Mouse (Mus musculus) kidney, embryonic 14.5 days (tissue): Measurements from ENCODE around the gene Abcc4. TPM values are rescaled to one million over a fixed set of nuclear protein-coding genes. Genes with fewer than 3 reads are reported as not detected.

Experiments
- microRNA-seq: library from miRNA; unstranded; fragments of <30 nt; microRNA quantifications from one replicate; pipeline ENCODE4, GENCODE M21; 2016
- polyA plus RNA-seq: library from polyadenylated mRNA; unstranded; fragments of >200 nt; fragmentation: Nextera tagmentation; extraction: Ambion mirVana; gene quantifications from 2 replicates; pipeline ENCODE4 v1.2.1, GENCODE M21; 2014

Gene Abcc4
- polyA plus RNA-seq, 1 experiment from 2014 or later: 12.2 TPM

Small RNAs within 50 kb of the gene (microRNA-seq; reads per million reads assigned to microRNA genes)
- not detected for gene Mir6391

Other genes starting within 250 kb of the Abcc4 start
- 7.3 and 12.2 TPM in 2 replicates for gene Cldn10, start 81.7 kb upstream of the Abcc4 start, polyA plus RNA-seq
- 21.4 and 26.7 TPM in 2 replicates for gene Dzip1, start 219.2 kb upstream of the Abcc4 start, polyA plus RNA-seq
- gene Dnajc3, start 231.8 kb upstream of the Abcc4 start, polyA plus RNA-seq: 35.3 and 46.7 TPM in 2 replicates